Mouse (Mus musculus) forebrain, embryonic 14.5 days (tissue): Measurements from ENCODE around the gene 9830107B12Rik. TPM values are rescaled to one million over a fixed set of nuclear protein-coding genes. Genes with fewer than 3 reads are reported as not detected.

Experiments
- ATAC-seq: fragments of 200-750 bp; cut with Nextera tagmentation; 2 replicates; pipeline ENCODE4 v1.8.0; 2017; ENCODE audit warnings: mild to moderate bottlenecking, moderate library complexity
- DNase-seq: peaks from one replicate; pipeline ENCODE4 v3.0.0-alpha.2; 2015; ENCODE audit warnings: low spot score
- H3K27ac ChIP-seq: fragments of 300-500 bp; sonication (generic); 2 replicates; pipeline ENCODE4 v1.5.1; 2014; ENCODE audit warnings: low read depth, mild to moderate bottlenecking, control low read depth, low read length, moderate library complexity
- H3K27me3 ChIP-seq: fragments of 300-500 bp; sonication (generic); replicated peaks from 2 replicates; pipeline ENCODE4 v1.6.1; 2014; ENCODE audit warnings: low read length, control low read depth, mixed read lengths; ENCODE audit not compliant: control insufficient read depth, insufficient read depth
- H3K36me3 ChIP-seq: fragments of 300-500 bp; sonication (generic); 2 replicates; pipeline ENCODE4 v1.6.1; 2014; ENCODE audit warnings: low read length, control low read depth; ENCODE audit not compliant: control insufficient read depth, insufficient read depth
- H3K4me1 ChIP-seq: fragments of 300-500 bp; sonication (generic); 2 replicates; pipeline ENCODE4 v1.6.1; 2014; ENCODE audit warnings: antibody characterized with exemption, low read length, control low read depth; ENCODE audit not compliant: control insufficient read depth, insufficient read depth
- H3K4me2 ChIP-seq: fragments of 300-500 bp; sonication (generic); 2 replicates; pipeline ENCODE4 v1.6.1; 2014; ENCODE audit warnings: mild to moderate bottlenecking, control low read depth, low read length
- H3K4me3 ChIP-seq: fragments of 300-500 bp; sonication (generic); 2 replicates; pipeline ENCODE4 v1.5.1; 2014; ENCODE audit warnings: low read depth, low read length, control low read depth
- H3K9ac ChIP-seq: fragments of 300-500 bp; sonication (generic); 2 replicates; pipeline ENCODE4 v1.6.1; 2014; ENCODE audit warnings: mild to moderate bottlenecking, low read length, control low read depth, moderate library complexity
- H3K9me3 ChIP-seq: fragments of 300-500 bp; sonication (generic); replicated peaks from 2 replicates; pipeline ENCODE4 v1.6.1; 2016; ENCODE audit warnings: low read length, control low read depth, mixed read lengths; ENCODE audit not compliant: control insufficient read depth
- WGBS: fragments of 180-500 bp; shearing (Covaris S2); extraction: QIAGEN DNeasy Blood & Tissue Kit; methylation state at CpG from one replicate; pipeline ENCODE4 v1.1.7; 2014; 5-methylcytosine and 5-hydroxymethylcytosine counted together
- polyA plus RNA-seq: library from polyadenylated mRNA; unstranded; fragments of >200 nt; fragmentation: Nextera tagmentation; extraction: Ambion mirVana; gene quantifications from 2 replicates; pipeline ENCODE4 v1.2.1, GENCODE M21; 2014

9830107B12Rik gene
- polyA plus RNA-seq, 1 experiment from 2014 or later = not detected

- Histone ChIP-seq H3K4me2 (no peak overlapping the region), H3K27ac (no peak overlapping the region), H3K9ac (no peak overlapping the region), H3K36me3 (no peaks in the 10 kb centered on the region), H3K27me3 (no peaks in the 10 kb centered on the region), H3K4me1 (no peaks in the 10 kb centered on the region), H3K4me3 (no peak overlapping the region), H3K9me3 (no peaks in the 10 kb centered on the region)
- DNase-seq = peak; percentile 36
- 43% methylated on average over 8 of the region's 8 CpGs for WGBS
- ATAC-seq = no peak
Observed at GRCm38 (mm10) chr17:48110547-48111287, 35.4 kb downstream of the 9830107B12Rik start.

GRCm38 (mm10) chr17:48108520-48108919 lies 37.5 kb downstream of the 9830107B12Rik start:
- Histone ChIP-seq H3K9ac (no peak overlapping the region), H3K9me3 (no peaks in the 10 kb centered on the region), H3K36me3 (no peaks in the 10 kb centered on the region), H3K4me2 (no peak overlapping the region), H3K4me1 (no peaks in the 10 kb centered on the region), H3K27me3 (no peaks in the 10 kb centered on the region), H3K4me3 (no peak overlapping the region), H3K27ac (no peak overlapping the region)
- no peak for DNase-seq
- ATAC-seq = no peak
- WGBS = 77% methylated on average over 3 of the region's 3 CpGs

- no peak overlapping the region for H3K9ac ChIP-seq
- no peaks in the 10 kb centered on the region for H3K9me3 ChIP-seq
- DNase-seq (no peak), ATAC-seq (no peak)
- no peak overlapping the region for H3K4me2 ChIP-seq
- H3K4me3 ChIP-seq = no peak overlapping the region
- no peak overlapping the region for H3K27ac ChIP-seq
- no peaks in the 10 kb centered on the region for H3K4me1 ChIP-seq
- WGBS = 54% methylated on average over 6 of the region's 6 CpGs
- H3K27me3 ChIP-seq = no peaks in the 10 kb centered on the region
- H3K36me3 ChIP-seq = no peaks in the 10 kb centered on the region
Observed at GRCm38 (mm10) chr17:48107862-48108261, 38.2 kb downstream of the 9830107B12Rik start.

GRCm38 (mm10) chr17:48107333-48107732 lies 38.7 kb downstream of the 9830107B12Rik start:
- DNase-seq (no peak), ATAC-seq (no peak)
- no peak overlapping the region for H3K4me2 ChIP-seq
- no peaks in the 10 kb centered on the region for H3K36me3 ChIP-seq
- no peak overlapping the region for H3K4me3 ChIP-seq
- H3K4me1 ChIP-seq = no peaks in the 10 kb centered on the region
- no peaks in the 10 kb centered on the region for H3K9me3 ChIP-seq
- H3K27me3 ChIP-seq = no peaks in the 10 kb centered on the region
- H3K9ac ChIP-seq = no peak overlapping the region
- no peak overlapping the region for H3K27ac ChIP-seq
- 44% methylated on average over 4 of the region's 4 CpGs for WGBS

- H3K36me3 ChIP-seq = no peaks in the 10 kb centered on the region
- WGBS = 14% methylated on average over 21 of the region's 21 CpGs
- peak; percentile 86 for ATAC-seq
- peak overlapping the region; percentile 39; the same call in 1 of the 2 replicates for H3K4me2 ChIP-seq
- H3K4me3 ChIP-seq = no peak overlapping the region
- peaks cover 44% of the 10 kb centered on the region for H3K27me3 ChIP-seq
- H3K27ac ChIP-seq = no peak overlapping the region
- peak; percentile 94 for DNase-seq
- H3K9ac ChIP-seq = no peak overlapping the region
- H3K4me1 ChIP-seq = peaks cover 22% of the 10 kb centered on the region
- H3K9me3 ChIP-seq = no peaks in the 10 kb centered on the region
Observed at GRCm38 (mm10) chr17:48100441-48101417, 45.3 kb downstream of the 9830107B12Rik start.

- H3K4me3 ChIP-seq = no peak overlapping the region
- no peak for ATAC-seq
- H3K36me3 ChIP-seq = no peaks in the 10 kb centered on the region
- H3K9ac ChIP-seq = no peak overlapping the region
- H3K27ac ChIP-seq = no peak overlapping the region
- no peak overlapping the region for H3K4me2 ChIP-seq
- H3K9me3 ChIP-seq = no peaks in the 10 kb centered on the region
- peaks cover 58% of the 10 kb centered on the region for H3K27me3 ChIP-seq
- DNase-seq = no peak
- 8% methylated on average over 11 of the region's 11 CpGs for WGBS
- peaks cover 30% of the 10 kb centered on the region for H3K4me1 ChIP-seq
Observed at GRCm38 (mm10) chr17:48099312-48099711, 46.8 kb downstream of the 9830107B12Rik start.

- under 1% methylated on average over 19 of the region's 19 CpGs for WGBS
Observed at GRCm38 (mm10) chr17:48098528-48098890, 47.6 kb downstream of the 9830107B12Rik start.

GRCm38 (mm10) chr17:48097743-48098527 lies 48.1 kb downstream of the 9830107B12Rik start:
- DNase-seq (no peak), ATAC-seq (no peak)
- peaks cover 30% of the 10 kb centered on the region for H3K4me1 ChIP-seq
- no peak overlapping the region for H3K27ac ChIP-seq
- H3K4me2 ChIP-seq = peak overlapping the region; percentile 47
- peak overlapping the region; percentile 11 for H3K4me3 ChIP-seq
- under 1% methylated on average over 41 of the region's 43 CpGs for WGBS
- H3K36me3 ChIP-seq = no peaks in the 10 kb centered on the region
- H3K9me3 ChIP-seq = no peaks in the 10 kb centered on the region
- peaks cover 66% of the 10 kb centered on the region for H3K27me3 ChIP-seq
- H3K9ac ChIP-seq = peak overlapping the region; percentile 37; the same call in 1 of the 2 replicates

More at GRCm38 (mm10) chr17:48098528-48098890, 47.6 kb downstream of the 9830107B12Rik start:
- Histone ChIP-seq H3K9ac (no peak overlapping the region), H3K27ac (no peak overlapping the region), H3K9me3 (no peaks in the 10 kb centered on the region), H3K36me3 (no peaks in the 10 kb centered on the region), H3K4me2 (peak overlapping the region; percentile 47; the same call in 1 of the 2 replicates), H3K4me3 (peak overlapping the region; percentile 11; the same call in 1 of the 2 replicates), H3K27me3 (peaks cover 66% of the 10 kb centered on the region), H3K4me1 (peaks cover 30% of the 10 kb centered on the region)
- DNase-seq (peak; percentile 16), ATAC-seq (no peak)
